Mouse (Mus musculus): ENCODE measurements around the gene Slc35f3.

Slc35f3 gene

GRCm38 (mm10) chr8:126298296-126299093 lies at the start of gene Slc35f3:
TSS of gene Slc35f3 (plus strand) at chr8:126298558.
- DNase-seq (ENCODE audit: low read depth, low spot score): no peak

- DNase-seq (ENCODE audit: low read depth, low spot score): no peak
Observed at GRCm38 (mm10) chr8:126250486-126250885, 47.9 kb upstream of the Slc35f3 start.

- no peak for DNase-seq (ENCODE audit: low read depth, low spot score)
Observed at GRCm38 (mm10) chr8:126256585-126257391, 41.6 kb upstream of the Slc35f3 start.

GRCm38 (mm10) chr8:126257392-126257681 lies 41.0 kb upstream of the Slc35f3 start:
- DNase-seq (ENCODE audit: low read depth, low spot score): no peak

- peak; percentile 75 for DNase-seq (ENCODE audit: low read depth, low spot score)
Observed at GRCm38 (mm10) chr8:126258175-126258781, 40.1 kb upstream of the Slc35f3 start.

GRCm38 (mm10) chr8:126265186-126265585 lies 33.2 kb upstream of the Slc35f3 start:
- no peak for DNase-seq (ENCODE audit: low read depth, low spot score)

GRCm38 (mm10) chr8:126267118-126267517 lies 31.2 kb upstream of the Slc35f3 start:
- peak; percentile 47 for DNase-seq (ENCODE audit: low read depth, low spot score)

- no peak for DNase-seq (ENCODE audit: low read depth, low spot score)
Observed at GRCm38 (mm10) chr8:126269733-126270132, 28.6 kb upstream of the Slc35f3 start.

- no peak for DNase-seq (ENCODE audit: low read depth, low spot score)
Observed at GRCm38 (mm10) chr8:126272445-126272844, 25.9 kb upstream of the Slc35f3 start.

GRCm38 (mm10) chr8:126273066-126273465 lies 25.3 kb upstream of the Slc35f3 start:
- DNase-seq (ENCODE audit: low read depth, low spot score): no peak

GRCm38 (mm10) chr8:126274866-126275360 lies 23.4 kb upstream of the Slc35f3 start:
- no peak for DNase-seq (ENCODE audit: low read depth, low spot score)

- DNase-seq (ENCODE audit: low read depth, low spot score): no peak
Observed at GRCm38 (mm10) chr8:126275886-126276285, 22.5 kb upstream of the Slc35f3 start.

- DNase-seq (ENCODE audit: low read depth, low spot score): no peak
Observed at GRCm38 (mm10) chr8:126291951-126292350, 6.4 kb upstream of the Slc35f3 start.

- DNase-seq (ENCODE audit: low read depth, low spot score): peak; percentile 48
Observed at GRCm38 (mm10) chr8:126297284-126297845, 993 bp upstream of the Slc35f3 start.

- DNase-seq (ENCODE audit: low read depth, low spot score): no peak
Observed at GRCm38 (mm10) chr8:126299333-126299732, 975 bp downstream of the Slc35f3 start.

- no peak for DNase-seq (ENCODE audit: low read depth, low spot score)
Observed at GRCm38 (mm10) chr8:126300350-126300749, 2.0 kb downstream of the Slc35f3 start.

- DNase-seq (ENCODE audit: low read depth, low spot score): peak; percentile 11
Observed at GRCm38 (mm10) chr8:126301580-126301979, 3.2 kb downstream of the Slc35f3 start.

- no peak for DNase-seq (ENCODE audit: low read depth, low spot score)
Observed at GRCm38 (mm10) chr8:126307164-126307563, 8.8 kb downstream of the Slc35f3 start.

GRCm38 (mm10) chr8:126309015-126309414 lies 10.7 kb downstream of the Slc35f3 start:
- no peak for DNase-seq (ENCODE audit: low read depth, low spot score)

- no peak for DNase-seq (ENCODE audit: low read depth, low spot score)
Observed at GRCm38 (mm10) chr8:126324931-126325330, 26.6 kb downstream of the Slc35f3 start.

- no peak for DNase-seq (ENCODE audit: low read depth, low spot score)
Observed at GRCm38 (mm10) chr8:126326136-126326535, 27.8 kb downstream of the Slc35f3 start.

GRCm38 (mm10) chr8:126326731-126327130 lies 28.4 kb downstream of the Slc35f3 start:
- no peak for DNase-seq (ENCODE audit: low read depth, low spot score)

Data from A20 (cell line).